Mouse (Mus musculus) T-cell, adult 2 months (primary cell): ENCODE data around the gene Rap1b.

ENCODE experiments used
- DNase-seq: peaks from one replicate; pipeline ENCODE4 v3.0.0; 2022; ENCODE audit warnings: low spot score

Gene Rap1b

GRCm38 (mm10) chr10:117858241-117858640 lies 12.4 kb upstream of the Rap1b start:
- no peak for DNase-seq

- DNase-seq: peak; percentile 49
Measured at GRCm38 (mm10) chr10:117856001-117856720, 10.3 kb upstream of the Rap1b start.

GRCm38 (mm10) chr10:117852648-117853192 lies 6.9 kb upstream of the Rap1b start:
- DNase-seq: no peak

- no peak for DNase-seq
Measured at GRCm38 (mm10) chr10:117848981-117849380, 3.1 kb upstream of the Rap1b start.

- no peak for DNase-seq
Measured at GRCm38 (mm10) chr10:117846796-117847195, 961 bp upstream of the Rap1b start.

GRCm38 (mm10) chr10:117846260-117846632 lies 411 bp upstream of the Rap1b start:
- no peak for DNase-seq

- DNase-seq: peak; percentile 75
Measured at GRCm38 (mm10) chr10:117844782-117845596, 846 bp downstream of the Rap1b start.

GRCm38 (mm10) chr10:117844279-117844678 lies 1.6 kb downstream of the Rap1b start:
- DNase-seq: no peak

GRCm38 (mm10) chr10:117843690-117844089 lies 2.1 kb downstream of the Rap1b start:
- DNase-seq: peak; percentile 65

GRCm38 (mm10) chr10:117841765-117842164 lies 4.1 kb downstream of the Rap1b start:
- no peak for DNase-seq

GRCm38 (mm10) chr10:117840431-117840995 lies 5.3 kb downstream of the Rap1b start:
- no peak for DNase-seq

- DNase-seq: no peak
Measured at GRCm38 (mm10) chr10:117839737-117840136, 6.1 kb downstream of the Rap1b start.

- no peak for DNase-seq
Measured at GRCm38 (mm10) chr10:117838924-117839323, 6.9 kb downstream of the Rap1b start.

GRCm38 (mm10) chr10:117836354-117836753 lies 9.5 kb downstream of the Rap1b start:
- peak; percentile 74 for DNase-seq

- no peak for DNase-seq
Measured at GRCm38 (mm10) chr10:117835453-117835852, 10.4 kb downstream of the Rap1b start.

- DNase-seq: no peak
Measured at GRCm38 (mm10) chr10:117830797-117831196, 15.0 kb downstream of the Rap1b start.

GRCm38 (mm10) chr10:117829472-117830155 lies 16.2 kb downstream of the Rap1b start:
- peak; percentile 72 for DNase-seq

GRCm38 (mm10) chr10:117829022-117829421 lies 16.8 kb downstream of the Rap1b start:
- DNase-seq: no peak

GRCm38 (mm10) chr10:117828536-117828935 lies 17.3 kb downstream of the Rap1b start:
- no peak for DNase-seq

GRCm38 (mm10) chr10:117824647-117825046 lies 21.2 kb downstream of the Rap1b start:
- DNase-seq: no peak

GRCm38 (mm10) chr10:117824139-117824538 lies 21.7 kb downstream of the Rap1b start:
- DNase-seq: no peak

GRCm38 (mm10) chr10:117823321-117823720 lies 22.5 kb downstream of the Rap1b start:
- no peak for DNase-seq
